Mouse (Mus musculus) cerebellum, adult 8-10 months (tissue): ENCODE data around the gene Tmem140.

ENCODE experiments used
- DNase-seq: peaks from one replicate; pipeline ENCODE4 v3.0.0; 2022

Tmem140 gene

DNA sequence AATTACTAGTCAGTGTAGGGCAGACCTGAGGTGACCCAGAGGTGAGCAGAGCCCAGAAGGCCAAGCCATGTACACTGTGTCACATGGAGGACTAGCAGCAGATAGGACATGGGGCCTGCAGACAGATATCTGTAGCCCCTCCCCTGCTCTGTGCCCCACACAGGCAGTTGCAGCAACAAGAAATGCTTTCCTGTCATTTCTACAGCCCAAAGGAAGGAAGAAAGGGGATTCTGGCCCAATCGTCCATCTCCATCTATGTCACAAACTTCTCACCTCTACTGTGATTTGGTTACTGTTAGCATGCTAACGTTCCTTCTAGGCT lies 13.8 kb downstream of the Tmem140 start:
- no peak for DNase-seq

DNA sequence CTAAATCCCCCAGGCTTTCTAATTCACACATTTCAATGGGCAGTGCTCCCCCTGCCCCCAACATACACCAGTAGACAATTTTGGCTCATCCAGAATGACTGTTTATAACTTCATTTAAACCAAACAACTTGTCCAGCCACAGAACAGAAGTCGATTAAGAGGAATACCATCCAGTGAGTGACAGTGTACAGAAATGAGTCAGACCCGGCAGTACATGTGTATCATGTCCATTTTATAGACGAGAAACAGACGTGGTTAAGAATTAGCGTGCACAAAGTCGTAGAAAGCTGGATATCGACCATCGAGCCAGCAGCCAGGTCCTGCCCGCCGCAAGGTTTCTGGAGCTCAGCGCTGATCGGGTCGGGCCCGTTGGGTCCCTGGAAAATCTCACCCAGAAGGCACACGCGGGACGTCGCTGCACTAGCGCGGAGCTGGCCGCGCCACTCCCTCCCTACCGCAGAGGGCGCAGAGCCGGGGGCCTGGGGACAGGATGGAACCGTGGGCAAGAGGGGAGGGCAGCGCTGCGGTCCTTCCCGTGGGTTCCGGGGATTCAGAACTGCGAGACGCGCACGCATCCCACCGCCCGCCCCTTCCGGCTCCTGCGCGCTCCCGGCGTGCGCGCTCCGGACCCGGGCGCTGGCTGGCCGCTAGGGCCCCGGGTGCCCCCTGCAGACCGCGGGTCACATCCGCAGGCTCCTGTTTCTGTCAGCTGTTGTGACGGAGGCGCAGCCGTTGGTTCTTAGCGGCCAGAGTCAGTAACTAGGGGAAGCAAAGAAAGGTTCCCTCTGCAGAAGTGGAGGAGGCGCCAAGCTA lies 14.8 kb downstream of the Tmem140 start, which contains the start of gene Cyren:
TSS of gene Cyren (minus strand) at position 552 of the 813 bp plus-strand sequence.
- DNase-seq = peak; percentile 87

DNA sequence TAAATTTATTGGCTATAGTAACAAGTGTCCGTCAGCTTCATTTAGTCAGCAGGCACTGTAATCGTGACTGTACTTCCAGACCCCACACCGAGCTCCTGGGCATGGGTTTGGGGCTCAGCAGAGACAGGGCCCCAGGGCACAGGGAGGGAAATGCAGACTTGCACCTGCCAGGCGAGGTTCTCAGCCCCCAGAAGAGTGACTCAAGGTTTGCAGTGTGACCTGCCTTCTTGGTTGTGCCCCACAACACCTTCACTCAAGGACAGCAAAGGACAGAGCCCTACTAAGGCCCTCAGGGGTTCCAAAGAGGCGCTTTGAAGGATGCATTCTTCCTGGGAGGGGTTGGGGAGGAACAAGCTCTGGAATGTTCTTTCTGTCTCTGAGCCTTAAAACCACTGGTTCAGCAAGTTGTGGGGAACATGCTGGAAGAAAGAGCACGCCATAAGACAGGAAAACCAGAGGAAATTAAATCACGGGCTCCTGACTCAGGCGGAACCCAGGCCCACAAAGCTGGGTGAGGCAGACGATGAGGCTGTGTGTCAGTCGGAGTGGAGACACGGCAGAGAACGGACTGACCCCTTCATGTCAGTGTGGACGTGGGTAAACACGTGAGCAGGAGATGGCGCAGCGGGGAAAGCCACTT lies 16.3 kb downstream of the Tmem140 start:
- DNase-seq = no peak

DNA sequence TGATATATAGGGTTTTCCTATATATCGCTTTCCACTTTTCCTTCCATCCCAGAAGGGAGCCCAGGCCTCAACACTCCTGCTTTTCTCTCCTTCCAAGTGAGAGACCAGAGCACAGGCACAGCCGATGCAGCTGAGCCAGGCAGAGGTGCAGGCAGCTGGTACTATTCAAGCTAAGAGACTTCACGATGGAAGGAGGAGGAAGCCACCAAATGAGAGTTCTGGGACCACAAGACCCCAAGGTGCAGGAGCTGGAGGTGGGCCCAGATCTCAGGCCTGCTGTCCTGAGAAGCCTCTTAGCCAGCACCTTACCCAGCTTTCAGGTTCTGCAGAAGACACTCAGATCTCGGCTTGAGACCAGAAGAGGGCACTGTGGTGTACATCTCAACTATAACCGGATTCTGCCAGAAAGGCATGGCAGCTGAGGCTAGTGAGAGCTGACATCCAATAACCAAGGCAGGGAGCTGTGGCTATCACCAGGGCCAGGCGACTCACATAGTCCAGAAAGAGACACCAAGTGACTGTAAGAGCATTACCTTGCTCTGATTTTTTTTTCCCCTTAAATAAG lies 17.0 kb downstream of the Tmem140 start:
- peak; percentile 37 for DNase-seq

DNA sequence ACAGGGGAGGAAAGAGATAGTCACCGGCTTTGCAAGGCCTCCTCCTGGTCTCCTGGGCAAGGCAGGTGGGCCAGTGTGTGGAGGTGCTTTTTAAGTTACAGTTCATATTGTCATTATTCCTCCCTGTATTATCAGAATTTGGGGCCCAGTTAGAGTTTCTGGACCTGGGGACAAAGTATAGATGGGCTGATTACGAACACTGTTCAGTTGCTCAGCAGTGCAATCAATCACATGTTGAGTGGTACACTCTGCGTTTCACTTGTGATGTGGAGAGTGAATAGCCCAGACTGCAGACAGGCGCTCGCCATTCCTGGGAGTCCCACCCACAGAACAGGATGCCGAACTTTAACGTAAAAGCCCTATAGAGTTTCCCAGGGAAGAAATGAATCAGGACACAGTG lies 21.8 kb downstream of the Tmem140 start:
- no peak for DNase-seq

DNA sequence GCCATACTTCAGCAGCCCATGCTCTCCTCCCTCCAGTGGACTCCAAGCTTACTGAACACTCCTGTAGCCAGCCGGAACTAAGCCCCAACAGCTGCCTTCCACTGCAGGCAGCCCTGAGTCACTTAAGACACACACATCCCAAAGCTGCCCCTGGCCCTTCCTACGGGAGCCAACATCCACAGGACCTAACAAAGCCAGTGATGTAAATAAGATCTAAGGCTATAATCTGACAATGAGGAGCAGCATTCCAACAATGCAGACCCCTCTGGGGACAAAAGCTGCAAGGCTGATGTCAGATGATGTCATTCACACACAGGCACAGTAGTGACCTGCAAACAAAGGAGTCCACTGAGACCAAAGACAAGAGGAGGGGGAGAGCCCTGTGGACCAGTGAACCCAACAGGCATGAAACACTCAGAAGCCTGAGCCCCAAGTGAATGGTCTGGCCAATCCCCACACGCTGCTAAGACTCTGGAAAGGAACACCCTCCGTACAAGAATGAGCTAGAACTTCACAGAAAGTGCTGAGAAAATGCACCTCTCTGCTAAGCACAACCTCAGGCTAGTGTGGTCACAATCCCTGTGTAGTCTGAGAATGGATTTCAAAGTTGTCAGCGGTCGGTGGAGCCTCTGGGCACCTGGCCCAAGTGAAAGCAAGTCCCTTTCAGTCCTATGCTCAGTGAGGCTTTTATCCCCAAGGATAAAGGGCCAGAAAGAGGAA lies 24.3 kb downstream of the Tmem140 start:
- no peak for DNase-seq

DNA sequence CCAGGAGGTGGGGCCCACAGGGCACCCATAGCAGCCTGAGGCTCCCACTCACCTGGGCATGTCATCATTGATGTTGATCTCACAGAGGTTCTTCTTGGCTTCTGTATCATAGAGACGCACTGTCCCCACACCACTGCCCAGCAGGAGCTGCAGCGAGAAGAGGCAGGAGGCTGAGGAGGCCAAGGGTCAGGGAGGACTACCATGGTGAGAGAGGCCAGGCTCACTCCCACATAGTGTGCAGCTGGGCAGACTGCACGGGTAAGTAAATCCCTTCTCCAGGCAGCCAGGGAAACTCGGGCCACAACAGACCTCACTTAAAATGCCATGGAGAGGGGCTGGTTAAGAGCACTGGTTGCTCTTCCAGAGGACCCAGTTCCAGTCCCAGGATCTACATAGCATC lies 26.2 kb downstream of the Tmem140 start:
- DNase-seq = no peak

DNA sequence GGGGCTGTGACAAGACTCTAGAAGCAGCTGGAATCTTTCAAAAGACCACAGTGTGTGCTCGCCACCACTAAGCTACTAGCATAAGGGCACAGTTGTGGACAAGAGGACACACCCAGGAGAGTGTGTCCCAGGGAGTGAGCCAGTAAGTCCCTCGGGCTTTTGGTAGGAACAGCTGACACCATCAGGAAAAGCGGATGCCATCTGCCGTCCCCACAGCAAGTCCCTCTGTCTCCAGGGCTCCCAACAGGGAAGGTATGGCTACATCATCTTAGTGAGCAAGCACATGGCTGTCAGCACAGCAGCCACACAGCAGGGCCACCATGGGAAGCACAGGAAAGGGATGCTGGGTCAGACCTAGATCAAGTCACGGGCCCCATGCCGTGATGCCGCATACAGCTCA lies 32.6 kb downstream of the Tmem140 start:
- DNase-seq = no peak

DNA sequence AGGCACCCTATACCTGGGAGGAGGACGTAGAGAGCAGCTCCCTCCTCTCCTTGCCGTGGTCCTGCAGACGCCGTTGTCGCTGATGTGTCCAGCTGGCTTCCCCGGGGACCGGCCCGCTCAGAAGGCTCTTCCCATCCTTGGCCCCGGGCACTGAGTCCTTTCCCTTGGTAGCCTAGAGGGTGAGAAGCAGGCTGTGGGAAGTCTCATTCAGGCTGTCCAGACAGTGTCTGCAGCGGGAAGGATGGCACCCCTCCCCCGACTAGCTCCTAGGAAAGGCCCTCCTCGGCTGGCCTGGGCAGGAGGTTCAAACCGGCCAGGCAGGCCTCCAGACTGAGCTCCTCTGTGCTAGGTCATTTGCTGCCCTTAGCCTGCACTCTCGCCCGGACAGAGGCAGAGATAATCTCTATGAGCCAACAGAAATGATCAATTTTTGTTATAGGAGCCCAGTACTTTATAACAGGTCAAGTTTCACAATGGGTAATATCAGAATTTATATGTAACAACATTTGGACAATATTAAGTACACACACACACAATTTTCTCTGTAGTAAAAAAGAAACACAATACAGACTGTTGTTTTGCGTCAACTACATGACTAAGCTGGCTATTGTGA lies 33.3 kb downstream of the Tmem140 start:
- no peak for DNase-seq

DNA sequence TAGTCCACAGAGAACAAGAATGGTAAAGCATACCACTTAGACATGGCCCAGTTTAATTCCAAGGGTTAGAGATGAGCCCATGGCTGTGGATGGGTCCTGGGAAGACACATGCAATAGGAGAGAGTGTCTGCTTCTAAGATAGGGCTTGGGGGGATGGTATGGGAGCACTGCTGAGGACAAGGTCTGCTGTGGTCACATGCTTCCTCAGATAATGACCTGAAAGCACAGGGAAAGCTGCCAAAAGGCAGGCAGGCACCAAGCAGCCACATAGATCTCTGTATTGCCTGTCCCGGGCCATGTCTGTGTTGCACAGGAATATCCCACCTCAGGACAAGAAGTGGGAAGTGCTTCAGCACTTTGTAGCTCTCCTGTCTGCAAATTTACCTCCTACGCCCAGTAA lies 36.2 kb downstream of the Tmem140 start:
- no peak for DNase-seq

DNA sequence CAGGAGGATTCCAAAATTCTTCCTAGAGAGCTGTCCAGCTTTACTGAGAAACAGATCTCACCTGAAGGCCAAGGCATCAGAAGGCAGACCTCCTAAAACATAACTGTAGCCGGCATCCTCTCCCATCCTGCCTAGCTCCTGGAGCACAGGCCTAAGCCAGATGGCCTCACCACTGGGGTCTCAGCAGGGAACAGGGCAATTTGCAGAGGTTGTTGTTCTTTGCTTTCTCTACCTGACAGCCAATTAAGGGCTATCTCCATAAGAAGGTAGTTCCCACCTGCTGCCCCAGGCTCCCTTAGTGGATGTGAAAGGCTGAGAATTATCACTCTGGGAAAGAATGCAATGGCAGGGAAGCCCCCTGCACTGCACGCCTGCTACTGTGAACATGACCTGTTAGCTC lies 38.0 kb downstream of the Tmem140 start:
- peak; percentile 37 for DNase-seq

DNA sequence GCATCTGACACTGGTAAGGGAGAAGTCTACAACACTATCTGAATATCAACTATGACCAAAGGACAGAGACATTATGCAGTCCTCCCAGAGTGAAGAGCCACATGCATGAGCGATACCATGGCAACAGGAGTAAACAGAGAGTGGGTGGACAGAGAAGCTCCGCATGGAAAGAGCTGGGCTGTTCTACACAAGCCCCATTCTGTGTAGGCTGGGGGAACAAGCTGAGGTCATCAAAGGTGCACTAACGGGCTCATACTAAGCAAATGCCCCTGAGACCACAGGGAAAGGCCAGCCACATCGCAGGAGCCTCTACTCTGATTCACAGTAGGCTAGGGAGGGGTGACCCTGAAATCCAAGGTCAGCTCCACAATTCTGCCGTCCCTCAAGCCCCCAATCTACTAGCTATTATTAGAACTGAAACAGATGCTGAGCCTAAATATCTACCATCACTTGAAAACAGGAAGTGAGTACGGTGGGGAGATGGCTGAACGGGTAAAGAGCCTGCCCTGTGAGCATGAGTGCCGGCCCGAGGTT lies 39.0 kb downstream of the Tmem140 start:
- no peak for DNase-seq

DNA sequence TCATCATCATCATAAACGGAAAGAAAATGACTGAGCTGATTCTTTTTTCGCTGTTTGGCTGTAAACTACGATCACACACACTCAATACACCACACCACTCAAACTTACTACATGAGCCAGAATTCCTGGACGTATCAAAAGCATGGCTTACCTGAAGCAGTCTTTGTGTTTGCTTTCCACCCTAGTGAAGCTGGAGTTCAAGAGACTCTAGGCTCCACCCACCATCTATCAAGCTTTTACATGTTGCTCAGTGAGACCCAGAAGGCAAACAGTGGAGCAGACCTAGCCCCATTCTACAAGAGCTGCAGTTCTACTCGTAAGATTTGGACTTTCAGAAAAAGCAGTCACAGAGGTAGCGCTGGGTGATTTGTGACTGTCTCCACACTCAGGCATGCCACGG lies 39.6 kb downstream of the Tmem140 start:
- no peak for DNase-seq

DNA sequence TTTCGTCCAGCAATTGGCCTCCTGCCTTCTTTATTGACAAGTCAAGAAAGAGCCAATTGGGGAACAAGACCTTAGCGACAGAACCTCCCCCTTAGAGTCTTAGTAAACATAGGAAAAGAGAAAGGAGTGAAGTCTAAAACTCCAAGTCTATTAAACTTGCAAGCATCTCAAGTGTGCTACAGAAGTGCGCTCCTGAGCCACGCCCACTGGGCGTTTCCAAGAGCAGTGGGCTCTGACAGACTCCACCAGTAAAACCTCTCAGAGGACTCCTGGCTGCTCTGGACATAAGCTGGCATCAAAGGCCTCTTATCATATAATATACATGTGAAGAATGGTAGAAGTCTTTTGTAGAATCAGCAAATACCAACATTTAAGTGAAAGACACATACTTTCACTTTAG lies 40.5 kb downstream of the Tmem140 start:
- DNase-seq = no peak

DNA sequence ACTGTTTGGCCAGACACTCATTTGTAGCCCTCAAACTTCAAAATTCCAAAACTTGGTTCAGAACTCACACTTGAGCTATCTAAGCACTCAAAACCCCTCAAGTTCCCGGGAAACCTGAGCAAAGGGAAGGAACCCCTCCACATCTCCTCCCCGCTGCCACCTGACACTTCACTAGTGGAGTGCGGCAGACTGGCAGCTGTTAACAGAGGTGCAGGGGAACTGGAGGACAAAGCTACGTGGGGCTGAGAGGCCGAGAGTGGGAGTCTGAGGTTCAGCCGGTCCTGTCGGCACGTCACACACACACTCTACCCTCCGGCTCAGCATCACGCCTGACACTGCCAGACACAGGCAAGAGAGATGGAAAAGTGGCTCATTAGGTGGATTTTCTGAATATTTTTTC lies 40.9 kb downstream of the Tmem140 start:
- DNase-seq = no peak

DNA sequence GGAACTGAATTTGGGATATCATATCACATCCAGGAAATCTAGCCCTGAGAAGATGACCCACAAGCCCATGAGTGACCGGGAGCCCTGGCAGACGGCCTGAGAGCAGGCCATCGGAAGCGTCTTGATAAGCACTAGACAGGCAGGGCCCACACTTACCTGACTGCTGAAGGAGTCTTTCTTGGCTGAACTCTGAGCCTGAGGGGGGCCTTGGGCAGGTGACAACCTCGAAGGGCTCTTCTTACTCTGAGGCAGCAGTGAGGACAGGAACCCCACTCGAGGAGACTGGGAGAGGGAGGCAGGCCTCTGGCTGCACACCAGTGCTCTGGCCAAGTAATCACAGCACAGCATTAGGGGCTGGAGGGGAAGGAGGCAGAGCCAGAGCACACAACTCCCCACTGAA lies 41.4 kb downstream of the Tmem140 start:
- DNase-seq = no peak

DNA sequence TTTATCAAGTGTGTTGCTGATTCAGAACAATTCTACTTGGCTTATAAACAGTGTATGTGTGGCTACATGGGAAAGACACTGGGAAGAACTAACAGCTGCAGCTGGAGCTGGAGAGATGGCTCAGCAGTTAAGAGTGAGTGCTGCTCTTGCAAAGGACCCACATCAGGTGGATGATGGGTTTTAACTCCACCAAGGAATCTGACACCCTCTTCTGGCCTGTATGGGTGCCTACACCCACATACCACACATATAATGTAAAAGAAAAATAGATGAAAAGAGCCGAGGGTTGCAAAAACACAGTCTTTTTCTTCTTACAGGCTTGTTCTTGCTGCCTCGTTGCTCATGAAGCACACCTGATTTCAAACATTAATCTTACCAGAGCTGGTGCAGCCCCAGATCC lies 43.2 kb downstream of the Tmem140 start:
- DNase-seq = no peak

DNA sequence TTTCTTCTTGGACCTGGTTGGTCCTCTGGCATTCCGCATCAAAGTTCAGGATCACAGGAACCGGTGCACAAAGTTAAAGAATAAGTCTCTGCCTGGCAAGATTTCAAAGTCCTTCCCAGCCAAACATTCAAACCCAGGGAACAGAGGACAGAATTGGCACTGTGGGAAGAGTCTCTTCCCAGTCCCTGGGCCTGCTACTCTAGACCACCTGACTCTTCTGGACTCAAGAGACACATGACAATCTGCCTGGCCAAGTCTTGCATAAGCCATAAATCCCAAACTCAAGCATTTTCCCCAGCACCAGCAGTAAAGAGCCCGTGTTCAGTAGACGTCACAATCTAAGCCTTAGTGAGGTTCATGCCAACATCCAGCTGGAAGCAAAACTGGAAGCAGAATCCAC lies 43.7 kb downstream of the Tmem140 start:
- no peak for DNase-seq

DNA sequence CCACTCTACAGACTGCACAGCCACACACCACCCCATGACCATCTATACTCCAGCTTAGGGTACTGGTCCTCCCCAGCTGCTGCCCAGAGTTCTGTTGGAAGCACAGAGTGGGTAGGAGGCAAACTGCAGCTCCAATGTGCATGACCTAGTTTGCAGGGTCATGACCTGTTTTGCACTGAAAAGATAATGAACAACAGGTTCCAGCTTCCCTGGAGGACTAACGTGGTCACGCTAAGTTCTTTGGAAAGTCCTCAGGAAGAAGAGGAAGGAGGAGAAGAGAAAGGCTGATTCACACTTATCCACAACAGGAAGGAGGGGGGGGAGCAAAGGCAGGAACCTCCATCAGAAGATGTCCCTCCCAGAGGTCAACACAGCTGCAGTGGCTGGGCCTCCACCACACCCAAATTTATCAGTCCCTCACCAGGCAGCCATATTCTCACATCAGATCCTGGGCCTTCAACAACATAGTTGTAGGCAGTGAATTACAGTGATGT lies 44.2 kb downstream of the Tmem140 start:
- no peak for DNase-seq

DNA sequence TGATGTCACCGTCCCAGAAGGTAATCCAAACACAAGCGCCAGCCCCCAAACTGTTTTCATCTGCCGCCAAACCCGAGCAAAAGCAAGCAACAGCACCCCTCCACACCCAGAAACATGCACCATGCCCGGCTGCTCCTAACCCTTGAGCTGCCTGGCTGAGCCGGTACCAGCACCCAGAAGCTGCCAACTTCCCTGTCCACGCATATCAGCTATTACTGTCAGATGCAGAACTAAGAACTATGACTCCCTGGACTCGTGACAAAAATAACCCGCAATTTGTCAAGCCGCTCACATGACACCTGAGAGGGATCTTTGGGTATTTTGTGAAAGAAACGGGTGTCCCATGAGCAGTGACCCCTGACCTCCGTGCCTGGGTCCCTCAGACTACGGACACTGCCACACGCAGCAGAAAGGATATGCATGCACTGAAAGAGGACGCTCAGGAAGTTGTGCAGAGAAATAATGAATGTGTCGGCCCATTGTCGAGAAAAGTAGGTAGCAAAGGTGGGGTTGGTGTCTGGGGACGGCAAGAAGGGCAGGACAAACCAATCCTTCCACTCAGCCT lies 44.8 kb downstream of the Tmem140 start:
- DNase-seq = no peak

DNA sequence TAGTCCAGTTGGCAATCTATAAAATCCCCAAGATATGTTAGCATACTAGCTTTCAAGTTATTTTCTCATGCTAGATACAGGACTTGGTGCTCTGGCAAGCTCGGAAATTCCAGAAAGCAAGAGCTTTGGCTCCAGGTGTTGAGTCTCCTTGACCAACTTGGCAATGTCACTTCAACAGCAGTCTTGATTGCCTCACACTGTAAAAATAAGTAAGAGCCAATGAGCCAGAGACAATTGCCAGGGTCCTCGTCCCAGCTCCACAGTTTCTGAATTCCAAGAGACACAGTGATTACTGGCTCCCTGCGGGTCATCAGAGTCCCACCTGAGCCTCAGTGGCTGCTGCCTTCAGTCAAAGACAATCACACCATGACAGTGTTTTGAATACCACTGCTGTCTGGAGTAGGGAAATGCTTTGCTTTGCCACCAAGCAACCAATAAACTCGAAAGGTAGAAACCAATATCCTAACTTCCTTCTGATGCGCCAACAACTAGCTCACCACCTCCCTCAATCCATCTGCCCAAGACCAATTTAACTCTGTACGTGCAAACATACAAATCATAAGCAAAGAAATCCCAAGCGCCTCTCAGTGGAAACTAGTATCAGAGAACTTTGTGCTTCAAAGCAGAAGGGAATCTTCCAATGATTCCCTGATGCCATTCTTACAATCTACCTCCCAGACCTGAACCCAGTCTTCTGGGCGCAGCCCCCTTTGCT lies 46.8 kb downstream of the Tmem140 start:
- no peak for DNase-seq
